Mouse (Mus musculus) G1E (cell line): ENCODE results near the gene Echdc1.

Experiments
- CTCF ChIP-seq: IDR thresholded peaks from 2 replicates; pipeline ENCODE4 v1.5.1; 2012; ENCODE audit warnings: low read depth, low read length, inconsistent platforms, mixed read lengths
- GATA1 ChIP-seq: IDR thresholded peaks from 2 replicates; pipeline ENCODE4 v1.6.1; 2012; ENCODE audit warnings: borderline replicate concordance, low read length, inconsistent platforms, mixed read lengths
- GATA2 ChIP-seq: IDR thresholded peaks from 2 replicates; pipeline ENCODE4 v1.6.1; 2012; ENCODE audit warnings: low read depth, low read length, inconsistent platforms, borderline replicate concordance
- POLR2AphosphoS5 ChIP-seq: IDR thresholded peaks from 2 replicates; pipeline ENCODE4 v1.6.1; 2012; ENCODE audit warnings: low read depth, low read length, inconsistent platforms; ENCODE audit not compliant: insufficient replicate concordance
- TAL1 ChIP-seq: conservative IDR thresholded peaks from 2 replicates; pipeline ENCODE4 v1.6.1; 2012; ENCODE audit warnings: low read depth, low read length, inconsistent platforms, mixed read lengths

- TF ChIP-seq CTCF (no peak), TAL1 (no peak), GATA1 (no peak), POLR2AphosphoS5 (no peak), GATA2 (no peak)
Measured at GRCm38 (mm10) chr10:29362197-29362900, 49.4 kb downstream of the Echdc1 start, which contains the start of gene Rnf146.
